ENCODE assay signal across 9 mouse cellular contexts in genomic region chr19:5956685-5957084, GRCm38 (mm10). TPM values are rescaled to one million over a fixed set of nuclear protein-coding genes. Genes with fewer than 3 reads are reported as not detected.
A peak's percentile ranks its signal among the peaks of the same experiment; 100 is the strongest.
DNase-seq lines count a peak whose midpoint lies in the region; ATAC-seq and TF ChIP-seq lines count a peak whose summit lies in the region.
"Had no signal": no experiment of that assay in that cellular context is flagged by ENCODE, and none has a peak within 500 bp of the region (broad histone marks: within the 10 kb centered on the region; RNA-seq: fewer than 3 reads in every experiment).

No protein-coding gene starts in this region.

- 8% methylated on average over 3 of the region's 3 CpGs for WGBS in heart, adult 2 months
- WGBS in kidney, embryonic 14.5 days: 16% methylated on average over 3 of the region's 3 CpGs
- 26% methylated on average over 3 of the region's 3 CpGs for WGBS in liver, embryonic 12.5 days (ENCODE audit: insufficient replicate concordance)
- WGBS in thymus, adult 2 months: 56% methylated on average over 3 of the region's 3 CpGs

- ATAC-seq in kidney, embryonic 14.5 days (ENCODE audit: low FRiP score, low TSS enrichment): peak; percentile 28; the same call in 1 of the 2 replicates
- peak; percentile 56; the same call in 1 of the 2 replicates for ATAC-seq in liver, embryonic 12.5 days

- peak; percentile 87; the same call in 1 of the 2 replicates for TF ChIP-seq EP300 in heart, adult 2 months (IDR thresholded peaks at IDR 0.05; ENCODE audit: insufficient read depth, low read depth, low read length)

- no peaks in the 10 kb centered on the region for H3K27me3 ChIP-seq in C2C12 (ENCODE audit: control insufficient read depth, insufficient read depth, insufficient read length)
- no peaks in the 10 kb centered on the region for H3K27me3 ChIP-seq in heart, adult 2 months (ENCODE audit: control insufficient read depth, insufficient read depth, low read length)
- no peaks in the 10 kb centered on the region for H3K27me3 ChIP-seq in kidney, embryonic 14.5 days (ENCODE audit: control insufficient read depth, insufficient read depth, low read length)
- no peaks in the 10 kb centered on the region for H3K27me3 ChIP-seq in liver, embryonic 12.5 days (replicated peaks)
- H3K27me3 ChIP-seq in thymus, adult 2 months (ENCODE audit: control insufficient read depth, insufficient read depth, low read length): no peaks in the 10 kb centered on the region

- intact Hi-C loops in heart, adult 2 months (cut with DNase I): loop anchor here (1.0 to 5.0 kb wide), 2 partner anchors 32 to 169 kb away; partner anchors contain the start of gene Cdc42ep2

- peak overlapping the region; percentile 77 for H3K27ac ChIP-seq in heart, adult 2 months
- H3K27ac ChIP-seq in kidney, embryonic 14.5 days (ENCODE audit: low read depth, low read length): no peak overlapping the region; the same call in 1 of the 2 replicates
- H3K27ac ChIP-seq in liver, embryonic 12.5 days: peak overlapping the region; percentile 37; the same call in 1 of the 2 replicates
- no peak overlapping the region for H3K27ac ChIP-seq in thymus, adult 2 months (ENCODE audit: control insufficient read depth, insufficient read depth, low read length)

- no peak overlapping the region for H3K4me3 ChIP-seq in C2C12 (ENCODE audit: insufficient read depth, poor library complexity, severe bottlenecking)
- no peak overlapping the region for H3K4me3 ChIP-seq in heart, adult 2 months
- H3K4me3 ChIP-seq in kidney, embryonic 14.5 days (ENCODE audit: low read length): no peak overlapping the region
- H3K4me3 ChIP-seq in liver, embryonic 12.5 days: no peak overlapping the region
- H3K4me3 ChIP-seq in thymus, adult 2 months (ENCODE audit: control insufficient read depth, insufficient read depth, low read length): no peak overlapping the region

- H3K79me2 ChIP-seq in C2C12 (ENCODE audit: control insufficient read depth, insufficient read depth): peaks cover 15% of the 10 kb centered on the region
- H3K79me2 ChIP-seq in heart, adult 2 months (replicated peaks; ENCODE audit: control insufficient read depth, insufficient read depth, low read length): no peaks in the 10 kb centered on the region; the same call in 1 of the 2 replicates

- H3K4me2 ChIP-seq in kidney, embryonic 14.5 days (replicated peaks; ENCODE audit: low read depth, low read length): no peak overlapping the region
- no peak overlapping the region for H3K4me2 ChIP-seq in liver, embryonic 12.5 days

- H3ac ChIP-seq in C2C12 (ENCODE audit: control insufficient read depth, insufficient read length, low read depth): no peak overlapping the region

- H3K9me3 ChIP-seq in kidney, embryonic 14.5 days (ENCODE audit: control insufficient read depth, low read length): no peaks in the 10 kb centered on the region
- H3K9me3 ChIP-seq in liver, embryonic 12.5 days (replicated peaks): no peaks in the 10 kb centered on the region

- peaks cover 9% of the 10 kb centered on the region for H3K79me3 ChIP-seq in C2C12 (ENCODE audit: low read depth)

- peak; percentile 49 for TF ChIP-seq CTCF in C2C12 (IDR thresholded peaks at IDR 0.05; ENCODE audit: control insufficient read depth, insufficient read depth, insufficient read length)
- peak; percentile 93 for TF ChIP-seq CTCF in heart, adult 2 months (IDR thresholded peaks at IDR 0.05)
- no peak for TF ChIP-seq CTCF in thymus, adult 2 months (IDR thresholded peaks at IDR 0.05; ENCODE audit: borderline replicate concordance, control insufficient read depth, extremely low read depth, insufficient read depth, low read length, poor library complexity)

- peaks cover 62% of the 10 kb centered on the region for H3K36me3 ChIP-seq in C2C12 (ENCODE audit: control insufficient read depth, insufficient read depth)
- H3K36me3 ChIP-seq in heart, adult 2 months (ENCODE audit: control insufficient read depth, insufficient read depth, low read length): no peaks in the 10 kb centered on the region
- peaks cover 68% of the 10 kb centered on the region for H3K36me3 ChIP-seq in kidney, embryonic 14.5 days (ENCODE audit: control insufficient read depth, insufficient read depth, low read length)
- H3K36me3 ChIP-seq in liver, embryonic 12.5 days: peaks cover 98% of the 10 kb centered on the region
- H3K36me3 ChIP-seq in thymus, adult 2 months (ENCODE audit: control insufficient read depth, insufficient read depth, low read length): peaks cover 19% of the 10 kb centered on the region

- H3K4me1 ChIP-seq in heart, adult 2 months (ENCODE audit: control insufficient read depth, insufficient read depth, low read length): peaks cover 21% of the 10 kb centered on the region
- H3K4me1 ChIP-seq in kidney, embryonic 14.5 days (ENCODE audit: control insufficient read depth, insufficient read depth, low read length): peaks cover 40% of the 10 kb centered on the region
- H3K4me1 ChIP-seq in liver, embryonic 12.5 days: peaks cover 36% of the 10 kb centered on the region
- peaks cover under 1% of the 10 kb centered on the region; the same call in 1 of the 2 replicates for H3K4me1 ChIP-seq in thymus, adult 2 months (replicated peaks; ENCODE audit: control insufficient read depth, insufficient read depth, low read length)

- peak; percentile 82 to 87 for DNase-seq in adrenal gland, adult 18-20 months (ENCODE audit: low spot score in 2 of 2)
- peak; percentile 90 for DNase-seq in embryo, embryonic 10.5 days (ENCODE audit: low spot score)
- peak; percentile 85 to 86 for DNase-seq in heart, adult 2 months
- peak; percentile 80 for DNase-seq in ovary, postnatal 14 days (ENCODE audit: low spot score)
- peak; percentile 70 for DNase-seq in thymus, adult 2 months

- no peak overlapping the region for H3K9ac ChIP-seq in heart, adult 2 months (ENCODE audit: low read depth, low read length)
- H3K9ac ChIP-seq in kidney, embryonic 14.5 days (ENCODE audit: low read depth, low read length): no peak overlapping the region
- H3K9ac ChIP-seq in liver, embryonic 12.5 days: no peak overlapping the region

- no peak for TF ChIP-seq POLR2A in heart, adult 2 months (IDR thresholded peaks at IDR 0.05; ENCODE audit: insufficient read depth, low read depth, low read length)
- TF ChIP-seq POLR2A in thymus, adult 2 months (IDR thresholded peaks at IDR 0.05; ENCODE audit: control insufficient read depth, extremely low read depth, insufficient read depth, low read length, poor library complexity): no peak

TF ChIP-seq in C2C12, 6 proteins besides CTCF, POLR2A, EP300 and RAD21:
- TF ChIP-seq MYOD1 (IDR thresholded peaks at IDR 0.05; ENCODE audit: control insufficient read depth, insufficient read length, low read depth) (no peak), USF1 (IDR thresholded peaks at IDR 0.05; ENCODE audit: low read depth) (no peak), MYOG (IDR thresholded peaks at IDR 0.05; ENCODE audit: control insufficient read depth, extremely low read depth, insufficient read length) (no peak), FOSL1 (IDR thresholded peaks at IDR 0.05; ENCODE audit: insufficient read depth, low read length, poor library complexity, severe bottlenecking) (no peak), MAX (IDR thresholded peaks at IDR 0.05) (no peak), CEBPB (IDR thresholded peaks at IDR 0.05; ENCODE audit: low read depth) (no peak)

RNA-seq across cellular contexts. Expression of gene Pola2, which starts 7.3 kb away (rescaled TPM):
- 45.1 TPM for polyA plus RNA-seq in C2C12 (2012; fragmentation: generic; extraction: Trizol)
- 10 to 100 TPM; 15.5 to 16.8 TPM for total RNA-seq in adrenal gland, adult 18-20 months (2021)
- 10 to 100 TPM in 1 of 2 experiments, 1 to 10 TPM in 1; 8.6 to 10.9 TPM for total RNA-seq in heart, adult 2 months (2021)
- polyA plus RNA-seq in heart, adult 2 months (2012; rRNA removed): 27.9 and 38.7 TPM in 2 replicates
- 74.2 and 95.3 TPM in 2 replicates for polyA plus RNA-seq in kidney, embryonic 14.5 days (2014; fragmentation: Nextera tagmentation; extraction: Ambion mirVana)
- 79.7 and 83.2 TPM in 2 replicates for polyA plus RNA-seq in liver, embryonic 12.5 days (2016; fragmentation: Nextera tagmentation; extraction: Ambion mirVana)
- 115 and 120 TPM in 2 replicates for polyA plus RNA-seq in thymus, adult 2 months (2012; rRNA removed)

RNA-seq across cellular contexts. Expression of gene Slc22a20, which starts 29.3 kb away (rescaled TPM):
- polyA plus RNA-seq in C2C12 (2012; fragmentation: generic; extraction: Trizol): not detected
- not detected for total RNA-seq in adrenal gland, adult 18-20 months (2021)
- not detected for total RNA-seq in heart, adult 2 months (2021)
- not detected in 2 replicates for polyA plus RNA-seq in heart, adult 2 months (2012; rRNA removed)
- polyA plus RNA-seq in kidney, embryonic 14.5 days (2014; fragmentation: Nextera tagmentation; extraction: Ambion mirVana): not detected in 2 replicates
- polyA plus RNA-seq in liver, embryonic 12.5 days (2016; fragmentation: Nextera tagmentation; extraction: Ambion mirVana): not detected in 2 replicates
- polyA plus RNA-seq in thymus, adult 2 months (2012; rRNA removed): 0.06 and 0.20 TPM in 2 replicates
- total RNA-seq: layer of hippocampus, adult 18-20 months had no signal

RNA-seq across cellular contexts. Expression of gene Cdc42ep2, which starts 32.1 kb away (rescaled TPM):
- 3.6 TPM for polyA plus RNA-seq in C2C12 (2012; fragmentation: generic; extraction: Trizol)
- total RNA-seq in adrenal gland, adult 18-20 months (2021): 1 to 10 TPM; 5.2 to 8.0 TPM
- total RNA-seq in heart, adult 2 months (2021): 1 to 10 TPM; 8.0 to 8.4 TPM
- 11.7 and 19.0 TPM in 2 replicates for polyA plus RNA-seq in heart, adult 2 months (2012; rRNA removed)
- polyA plus RNA-seq in kidney, embryonic 14.5 days (2014; fragmentation: Nextera tagmentation; extraction: Ambion mirVana): 10.5 and 10.8 TPM in 2 replicates
- 3.4 and 3.6 TPM in 2 replicates for polyA plus RNA-seq in liver, embryonic 12.5 days (2016; fragmentation: Nextera tagmentation; extraction: Ambion mirVana)
- 5.1 and 5.8 TPM in 2 replicates for polyA plus RNA-seq in thymus, adult 2 months (2012; rRNA removed)

RNA-seq across cellular contexts. Expression of gene Dpf2, which starts 43.9 kb away (rescaled TPM):
- 69.3 TPM for polyA plus RNA-seq in C2C12 (2012; fragmentation: generic; extraction: Trizol)
- 100 to 1,000 TPM; 111 to 129 TPM for total RNA-seq in adrenal gland, adult 18-20 months (2021)
- total RNA-seq in heart, adult 2 months (2021): 10 to 100 TPM; 82.3 to 83.5 TPM
- polyA plus RNA-seq in heart, adult 2 months (2012; rRNA removed): 71.8 and 104 TPM in 2 replicates
- polyA plus RNA-seq in kidney, embryonic 14.5 days (2014; fragmentation: Nextera tagmentation; extraction: Ambion mirVana): 132 and 167 TPM in 2 replicates
- 73.2 and 74.9 TPM in 2 replicates for polyA plus RNA-seq in liver, embryonic 12.5 days (2016; fragmentation: Nextera tagmentation; extraction: Ambion mirVana)
- polyA plus RNA-seq in thymus, adult 2 months (2012; rRNA removed): 175 and 194 TPM in 2 replicates

RNA-seq across cellular contexts. Expression of gene Capn1, which starts 59.0 kb away (rescaled TPM):
- 36.9 TPM for polyA plus RNA-seq in C2C12 (2012; fragmentation: generic; extraction: Trizol)
- 10 to 100 TPM; 31.6 to 35.5 TPM for total RNA-seq in adrenal gland, adult 18-20 months (2021)
- total RNA-seq in heart, adult 2 months (2021): 10 to 100 TPM; 26.4 to 26.8 TPM
- 21.5 and 26.2 TPM in 2 replicates for polyA plus RNA-seq in heart, adult 2 months (2012; rRNA removed)
- 6.3 and 8.6 TPM in 2 replicates for polyA plus RNA-seq in kidney, embryonic 14.5 days (2014; fragmentation: Nextera tagmentation; extraction: Ambion mirVana)
- polyA plus RNA-seq in liver, embryonic 12.5 days (2016; fragmentation: Nextera tagmentation; extraction: Ambion mirVana): 37.7 and 38.5 TPM in 2 replicates
- 98.2 and 101 TPM in 2 replicates for polyA plus RNA-seq in thymus, adult 2 months (2012; rRNA removed)

Comparison
In these comparisons a context has a peak if more than half of its experiments do, and no peak if none do; other contexts are left out.
1. H3K27ac ChIP-seq: peak in heart, adult 2 months (single experiment) and liver, embryonic 12.5 days (single experiment); none in kidney, embryonic 14.5 days (single experiment) and thymus, adult 2 months (single experiment).
2. Peak in every context shown above with its lines, with median percentiles within 50 percentile points of each other: DNase-seq.